8 mouse cellular contexts compared by ENCODE assay signal in the genomic region with DNA sequence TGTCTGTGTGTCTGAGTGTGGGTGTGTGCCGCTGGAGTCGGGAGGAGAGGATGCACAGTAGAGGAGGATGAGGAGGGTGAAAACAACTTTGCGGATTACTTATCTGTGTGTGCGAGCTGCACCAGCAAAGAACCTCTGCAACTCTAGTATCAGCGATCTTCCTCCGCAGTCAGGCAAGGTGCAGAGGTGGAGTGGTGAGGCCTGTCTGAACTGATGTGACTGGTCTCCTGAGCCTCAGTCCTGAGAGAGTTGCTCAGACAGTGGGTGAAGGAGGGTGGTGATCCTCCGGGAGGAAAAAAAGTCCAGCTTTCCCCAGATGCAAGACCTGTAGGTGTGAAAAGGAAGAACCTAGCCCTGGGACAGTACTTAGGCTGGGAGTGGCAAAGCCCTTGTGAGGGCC. TPM values are rescaled to one million over a fixed set of nuclear protein-coding genes. Genes with fewer than 3 reads are reported as not detected.
DNase-seq lines count a peak whose midpoint lies in the region; ATAC-seq and TF ChIP-seq lines count a peak whose summit lies in the region.

No protein-coding gene starts in this region.

- no peaks in the 10 kb centered on the region for H3K9me3 ChIP-seq in limb, embryonic 11.5 days (ENCODE audit: control insufficient read depth, low read length)
- H3K9me3 ChIP-seq in neural tube, embryonic 14.5 days (ENCODE audit: control insufficient read depth, low read length): no peaks in the 10 kb centered on the region

- no peak for ATAC-seq in limb, embryonic 11.5 days (ENCODE audit: insufficient number of reproducible peaks, low FRiP score, low TSS enrichment, low read depth)
- ATAC-seq in neural tube, embryonic 14.5 days (ENCODE audit: low read depth): peak; percentile 9; the same call in 1 of the 2 replicates

- H3K4me1 ChIP-seq in embryonic fibroblast, embryonic 13.5 days (ENCODE audit: control insufficient read depth, insufficient read depth, low read length): 0 out of 2 replicates have a peak, but pooled peaks cover 2% of the 10 kb centered on the region
- H3K4me1 ChIP-seq in limb, embryonic 11.5 days (ENCODE audit: control insufficient read depth, insufficient read depth, low read length): peaks cover 11% of the 10 kb centered on the region
- 0 out of 2 replicates have a peak, but pooled peaks cover 9% of the 10 kb centered on the region for H3K4me1 ChIP-seq in neural tube, embryonic 14.5 days (ENCODE audit: control insufficient read depth, insufficient read depth, low read length)

- H3K27ac ChIP-seq in layer of hippocampus, adult 2 months: no peak overlapping the region
- no peak overlapping the region for H3K27ac ChIP-seq in embryonic fibroblast, embryonic 13.5 days (ENCODE audit: insufficient read depth, low read length)
- no peak overlapping the region for H3K27ac ChIP-seq in limb, embryonic 11.5 days (replicated peaks; ENCODE audit: low read depth, low read length)
- H3K27ac ChIP-seq in neural tube, embryonic 14.5 days (ENCODE audit: low read depth, low read length): no peak overlapping the region

- no peak for DNase-seq in layer of hippocampus, adult 2 months (ENCODE audit: low spot score in 2 of 2)
- no peak for DNase-seq in layer of hippocampus, adult 9-10 months (ENCODE audit: low spot score)
- no peak for DNase-seq in limb, embryonic 11.5 days (ENCODE audit: low spot score)
- no peak for DNase-seq in layer of hippocampus, adult 9-11 months
- DNase-seq in frontal cortex, postnatal 10 days (ENCODE audit: low spot score in 2 of 2): no peak
- no peak for DNase-seq in gastrocnemius, adult 8-10 months (ENCODE audit: low spot score in 2 of 2)

- H3K9ac ChIP-seq in limb, embryonic 11.5 days (ENCODE audit: low read length): no peak overlapping the region; the same call in 1 of the 2 replicates
- no peak overlapping the region; the same call in 1 of the 2 replicates for H3K9ac ChIP-seq in neural tube, embryonic 14.5 days (replicated peaks; ENCODE audit: low read depth, low read length)

- 2% methylated on average over 7 of the region's 7 CpGs for WGBS in limb, embryonic 11.5 days
- 1% methylated on average over 7 of the region's 7 CpGs for WGBS in neural tube, embryonic 14.5 days

- no peak for TF ChIP-seq POLR2A in embryonic fibroblast, embryonic 13.5 days (IDR thresholded peaks at IDR 0.05; ENCODE audit: low read depth, low read length)

- peaks cover 8% of the 10 kb centered on the region; the same call in 1 of the 2 replicates for H3K27me3 ChIP-seq in limb, embryonic 11.5 days (ENCODE audit: control insufficient read depth, insufficient read depth, low read length)
- H3K27me3 ChIP-seq in neural tube, embryonic 14.5 days (ENCODE audit: control insufficient read depth, insufficient read depth, low read length): peaks cover 15% of the 10 kb centered on the region

- TF ChIP-seq CTCF in layer of hippocampus, adult 2 months (conservative IDR thresholded peaks at IDR 0.05): no peak
- TF ChIP-seq CTCF in embryonic fibroblast, embryonic 13.5 days (IDR thresholded peaks at IDR 0.05; ENCODE audit: borderline replicate concordance, insufficient read depth, low read length): no peak

- H3K4me2 ChIP-seq in limb, embryonic 11.5 days (ENCODE audit: low read depth, severe bottlenecking): peak overlapping the region; percentile 73
- H3K4me2 ChIP-seq in neural tube, embryonic 14.5 days (ENCODE audit: low read depth, low read length): peak overlapping the region; percentile 73

- peak overlapping the region; percentile 56 for H3K4me3 ChIP-seq in layer of hippocampus, adult 2 months
- H3K4me3 ChIP-seq in embryonic fibroblast, embryonic 13.5 days (ENCODE audit: insufficient read depth, low read length): peak overlapping the region; percentile 43
- peak overlapping the region; percentile 33 for H3K4me3 ChIP-seq in limb, embryonic 11.5 days (ENCODE audit: low read depth, low read length)
- H3K4me3 ChIP-seq in neural tube, embryonic 14.5 days (ENCODE audit: low read depth, low read length): peak overlapping the region; percentile 35

- H3K36me3 ChIP-seq in limb, embryonic 11.5 days (ENCODE audit: control insufficient read depth, insufficient read depth, low read length): no peaks in the 10 kb centered on the region
- H3K36me3 ChIP-seq in neural tube, embryonic 14.5 days (ENCODE audit: control insufficient read depth, insufficient read depth, low read length): no peaks in the 10 kb centered on the region

RNA-seq across cellular contexts. Expression of gene Prune2, which starts 0.4 kb away (rescaled TPM):
- 10 to 100 TPM; 73.5 to 73.9 TPM for total RNA-seq in layer of hippocampus, adult 2 months (2021)
- 7.8 and 15.4 TPM in 2 replicates for polyA plus RNA-seq in embryonic fibroblast, embryonic 13.5 days (2011; ENCODE audit: insufficient read length, low read depth, missing spikeins)
- 0.55 and 0.64 TPM in 2 replicates for polyA plus RNA-seq in limb, embryonic 11.5 days (2014; fragmentation: Nextera tagmentation; extraction: Ambion mirVana)
- polyA plus RNA-seq in neural tube, embryonic 14.5 days (2014; fragmentation: Nextera tagmentation; extraction: Ambion mirVana): 9.7 and 11.5 TPM in 2 replicates
- total RNA-seq in gastrocnemius, adult 8-10 months (2022): 1 to 10 TPM; 3.5 to 8.0 (median 5.6) TPM
